Mouse (Mus musculus): Measurements from ENCODE around the gene Cbr3.
A peak's percentile ranks its signal among the peaks of the same experiment; 100 is the strongest.
"Not testable (repeated sequence)": the region's sequence is repeated elsewhere in the genome, so short reads cannot be mapped to it uniquely, and the experiment has no call there.

Gene Cbr3

GRCm38 (mm10) chr16:93682689-93683507, at the start of gene Cbr3:
TSS of gene Cbr3 (plus strand) at chr16:93683215.
- peak; percentile 86 for DNase-seq (ENCODE audit: low read depth, low spot score)

- DNase-seq (ENCODE audit: low read depth, low spot score), result no peak
Observed at GRCm38 (mm10) chr16:93644006-93644405, 39.0 kb upstream of the Cbr3 start.

GRCm38 (mm10) chr16:93648441-93649183, 34.4 kb upstream of the Cbr3 start:
- DNase-seq (ENCODE audit: low read depth, low spot score), result no peak

- DNase-seq (ENCODE audit: low read depth, low spot score), result no peak
Observed at GRCm38 (mm10) chr16:93667976-93668375, 15.0 kb upstream of the Cbr3 start.

GRCm38 (mm10) chr16:93669521-93669920, 13.5 kb upstream of the Cbr3 start:
- DNase-seq (ENCODE audit: low read depth, low spot score), result peak; percentile 68

- DNase-seq (ENCODE audit: low read depth, low spot score), result not testable (repeated sequence)
Observed at GRCm38 (mm10) chr16:93670466-93670865, 12.5 kb upstream of the Cbr3 start.

GRCm38 (mm10) chr16:93671064-93671463, 12.0 kb upstream of the Cbr3 start:
- DNase-seq (ENCODE audit: low read depth, low spot score), result no peak

- peak; percentile 59 for DNase-seq (ENCODE audit: low read depth, low spot score)
Observed at GRCm38 (mm10) chr16:93676376-93676775, 6.6 kb upstream of the Cbr3 start.

GRCm38 (mm10) chr16:93678206-93678605, 4.8 kb upstream of the Cbr3 start:
- no peak for DNase-seq (ENCODE audit: low read depth, low spot score)

- DNase-seq (ENCODE audit: low read depth, low spot score), result no peak
Observed at GRCm38 (mm10) chr16:93679165-93679564, 3.9 kb upstream of the Cbr3 start.

GRCm38 (mm10) chr16:93682156-93682688, 793 bp upstream of the Cbr3 start:
- peak; percentile 73 for DNase-seq (ENCODE audit: low read depth, low spot score)

- no peak for DNase-seq (ENCODE audit: low read depth, low spot score)
Observed at GRCm38 (mm10) chr16:93683508-93684236, 657 bp downstream of the Cbr3 start.

- no peak for DNase-seq (ENCODE audit: low read depth, low spot score)
Observed at GRCm38 (mm10) chr16:93684441-93684840, 1.4 kb downstream of the Cbr3 start.

- DNase-seq (ENCODE audit: low read depth, low spot score), result not testable (repeated sequence)
Observed at GRCm38 (mm10) chr16:93685783-93686182, 2.8 kb downstream of the Cbr3 start.

GRCm38 (mm10) chr16:93686421-93686820, 3.4 kb downstream of the Cbr3 start:
- peak; percentile 4 for DNase-seq (ENCODE audit: low read depth, low spot score)

GRCm38 (mm10) chr16:93686945-93687344, 3.9 kb downstream of the Cbr3 start:
- DNase-seq (ENCODE audit: low read depth, low spot score), result peak; percentile 59

- DNase-seq (ENCODE audit: low read depth, low spot score), result peak; percentile 55
Observed at GRCm38 (mm10) chr16:93691206-93691841, 8.3 kb downstream of the Cbr3 start.

GRCm38 (mm10) chr16:93692744-93693143, 9.7 kb downstream of the Cbr3 start:
- DNase-seq (ENCODE audit: low read depth, low spot score), result no peak

GRCm38 (mm10) chr16:93707116-93707515, 24.1 kb downstream of the Cbr3 start:
- no peak for DNase-seq (ENCODE audit: low read depth, low spot score)

GRCm38 (mm10) chr16:93709217-93709616, 26.2 kb downstream of the Cbr3 start:
- DNase-seq (ENCODE audit: low read depth, low spot score), result no peak

- peak; percentile 87 for DNase-seq (ENCODE audit: low read depth, low spot score)
Observed at GRCm38 (mm10) chr16:93710924-93711323, 27.9 kb downstream of the Cbr3 start.

Measured in ES-CJ7 (cell line).